In genomic region chr13:32678998-32679397, GRCm38 (mm10) we compare ENCODE assay signal across 23 mouse cellular contexts.
DNase-seq lines count a peak whose midpoint lies in the region; ATAC-seq lines count a peak whose summit lies in the region.
"Had no signal": no experiment of that assay in that cellular context is flagged by ENCODE, and none has a peak within 500 bp of the region (broad histone marks: within the 10 kb centered on the region; RNA-seq: fewer than 3 reads in every experiment).

No protein-coding gene starts in this region.

- peak; percentile 49 for DNase-seq in heart, adult 11 months
- DNase-seq in heart, postnatal 10 days: no peak
- peak; percentile 77 for DNase-seq in Muller cell, postnatal 12 days (ENCODE audit: inconsistent ontology term)
- DNase-seq in adipocyte (ENCODE audit: low spot score): peak; percentile 83
- no peak for DNase-seq in ovary, postnatal 10 days (ENCODE audit: low spot score)
- DNase-seq in spleen, postnatal 10 days (ENCODE audit: low spot score in 2 of 2): no peak
- DNase-seq: adrenal gland, postnatal 10 days; adrenal gland, postnatal 36 days; cerebellum, adult 18-20 months; cerebellum, adult 9-10 months; cerebellum, postnatal 25 days; gastrocnemius, postnatal 10 days; gastrocnemius, postnatal 36 days; heart, adult 18-20 months; heart, postnatal 14 days; heart, postnatal 4 days; kidney, adult 2 months had no signal

- no peak for ATAC-seq in erythroblast, adult 5-6 weeks (replicated peaks; ENCODE audit: low FRiP score, poor library complexity, severe bottlenecking)
- ATAC-seq: forebrain, embryonic 13.5 days; forebrain, embryonic 16.5 days; hindbrain, postnatal 0 days; inflammation-experienced regulatory T-cells, adult 6 months; intestine, postnatal 0 days had no signal

- intact Hi-C loops in heart, postnatal 10 days (cut with DNase I): no loop called here

Comparison
In these comparisons a context has a peak if more than half of its experiments do, and no peak if none do; other contexts are left out.
1. DNase-seq: peak in heart, adult 11 months (single experiment), Muller cell, postnatal 12 days (single experiment) and adipocyte (single experiment); none in heart, postnatal 10 days (0 of 2), ovary, postnatal 10 days (single experiment) and spleen, postnatal 10 days (0 of 2).